Mouse (Mus musculus) E14TG2a.4 (cell line): Measurements from ENCODE around the gene Ndufa1.
A peak's percentile ranks its signal among the peaks of the same experiment; 100 is the strongest.
"Not testable (repeated sequence)": the region's sequence is repeated elsewhere in the genome, so short reads cannot be mapped to it uniquely, and the experiment has no call there.

ENCODE experiments used
- H3K27me3 ChIP-seq: 2 replicates; pipeline ENCODE4 v1.6.1; 2014; ENCODE audit warnings: low read length, control low read depth; ENCODE audit not compliant: insufficient read depth
- H3K36me3 ChIP-seq: 2 replicates; pipeline ENCODE4 v1.6.1; 2014; ENCODE audit warnings: low read length, control low read depth; ENCODE audit not compliant: insufficient read depth
- H3K4me1 ChIP-seq: replicated peaks from 2 replicates; pipeline ENCODE4 v1.6.1; 2014; ENCODE audit warnings: low read depth, low read length, control low read depth
- H3K4me3 ChIP-seq: replicated peaks from 2 replicates; pipeline ENCODE4 v1.5.1; 2014; ENCODE audit warnings: mild to moderate bottlenecking, low read length
- H3K9me3 ChIP-seq: 2 replicates; pipeline ENCODE4 v1.6.1; 2014; ENCODE audit warnings: low read length, control low read depth
- CTCF ChIP-seq: conservative IDR thresholded peaks from 2 replicates; pipeline ENCODE4 v1.5.1; 2014; ENCODE audit warnings: low read length
- NANOG ChIP-seq: IDR thresholded peaks from 2 replicates; pipeline ENCODE4 v1.6.1; 2014; ENCODE audit warnings: borderline replicate concordance, low read length, mixed read lengths
- POU5F1 ChIP-seq: IDR thresholded peaks from 2 replicates; pipeline ENCODE4 v1.6.1; 2014; ENCODE audit warnings: low read length, borderline replicate concordance

The Ndufa1 gene

GRCm38 (mm10) chrX:37191105-37191743 lies at the start of gene Ndufa1, which contains the start of gene Rnf113a1:
TSS of gene Ndufa1 (minus strand) at chrX:37191163.
TSS of gene Rnf113a1 (plus strand) at chrX:37191245.
- Histone ChIP-seq H3K36me3 (peaks cover 16% of the 10 kb centered on the region), H3K4me1 (peaks cover 6% of the 10 kb centered on the region; the same call in 1 of the 2 replicates), H3K9me3 (no peaks in the 10 kb centered on the region), H3K27me3 (no peaks in the 10 kb centered on the region), H3K4me3 (peak within 1 kb of the TSS; percentile 81)
- no peak for TF ChIP-seq CTCF
- no peak for TF ChIP-seq POU5F1

DNA sequence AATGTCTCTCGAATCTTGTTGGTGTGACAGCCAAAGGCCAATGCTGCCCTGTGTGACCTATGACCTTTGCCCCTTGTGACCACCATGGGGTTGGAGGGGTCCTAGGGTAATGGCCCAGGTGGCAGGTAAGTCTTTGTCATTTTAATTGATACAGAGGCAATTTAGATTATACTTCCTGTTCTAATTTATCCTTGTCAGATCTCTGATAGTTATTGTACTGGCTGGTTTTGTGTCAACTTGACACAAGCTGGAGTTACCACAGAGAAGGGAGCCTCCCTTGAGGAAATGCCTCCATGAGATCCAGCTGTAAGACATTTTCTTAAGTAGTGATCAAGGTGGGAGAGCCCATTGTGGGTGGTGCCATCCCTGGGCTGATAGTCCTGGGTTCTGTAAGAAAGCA lies 31.2 kb upstream of the Ndufa1 start, which contains the start of gene Rhox1:
TSS of gene Rhox1 (minus strand) at position 101 of the 400 bp plus-strand sequence.
- not testable (repeated sequence) for H3K4me3 ChIP-seq, H3K9me3 ChIP-seq, H3K36me3 ChIP-seq, H3K4me1 ChIP-seq, H3K27me3 ChIP-seq

- Histone ChIP-seq H3K9me3 (no peaks in the 10 kb centered on the region), H3K27me3 (peaks cover 17% of the 10 kb centered on the region), H3K4me3 (no peak within 1 kb of the TSS), H3K4me1 (no peaks in the 10 kb centered on the region), H3K36me3 (no peaks in the 10 kb centered on the region)
- no peak for TF ChIP-seq CTCF
- no peak for TF ChIP-seq POU5F1
- no peak for TF ChIP-seq NANOG
Observed at GRCm38 (mm10) chrX:37210941-37211340, 20.0 kb upstream of the Ndufa1 start, which contains the start of gene Gm9. TSS of gene Gm9 (minus strand) at chrX:37211041.

DNA sequence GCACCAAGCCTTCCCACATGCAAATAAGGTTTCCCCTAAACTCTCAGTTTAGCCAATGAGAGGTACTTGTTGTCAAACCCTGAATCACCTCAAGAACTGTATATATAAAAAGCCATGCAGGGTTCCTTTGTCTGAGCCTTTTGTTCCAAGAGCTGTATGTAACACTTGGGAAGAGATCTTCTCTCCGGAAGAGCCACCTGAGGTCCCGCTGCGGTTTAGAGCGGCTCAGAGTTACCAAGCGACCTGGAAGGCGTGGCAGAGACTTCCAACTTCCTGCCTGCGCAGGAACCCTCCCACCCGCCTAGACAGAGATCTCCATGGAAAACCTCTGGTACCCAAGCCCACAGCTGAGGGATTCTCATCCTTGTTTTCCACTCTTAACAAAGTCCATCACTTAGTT lies 7.7 kb upstream of the Ndufa1 start:
- H3K4me1 ChIP-seq: peaks cover 14% of the 10 kb centered on the region
- no peaks in the 10 kb centered on the region for H3K9me3 ChIP-seq
- H3K4me3 ChIP-seq: no peak overlapping the region
- H3K36me3 ChIP-seq: no peaks in the 10 kb centered on the region
- H3K27me3 ChIP-seq: no peaks in the 10 kb centered on the region
- no peak for TF ChIP-seq POU5F1
- TF ChIP-seq CTCF: no peak
- no peak for TF ChIP-seq NANOG

DNA sequence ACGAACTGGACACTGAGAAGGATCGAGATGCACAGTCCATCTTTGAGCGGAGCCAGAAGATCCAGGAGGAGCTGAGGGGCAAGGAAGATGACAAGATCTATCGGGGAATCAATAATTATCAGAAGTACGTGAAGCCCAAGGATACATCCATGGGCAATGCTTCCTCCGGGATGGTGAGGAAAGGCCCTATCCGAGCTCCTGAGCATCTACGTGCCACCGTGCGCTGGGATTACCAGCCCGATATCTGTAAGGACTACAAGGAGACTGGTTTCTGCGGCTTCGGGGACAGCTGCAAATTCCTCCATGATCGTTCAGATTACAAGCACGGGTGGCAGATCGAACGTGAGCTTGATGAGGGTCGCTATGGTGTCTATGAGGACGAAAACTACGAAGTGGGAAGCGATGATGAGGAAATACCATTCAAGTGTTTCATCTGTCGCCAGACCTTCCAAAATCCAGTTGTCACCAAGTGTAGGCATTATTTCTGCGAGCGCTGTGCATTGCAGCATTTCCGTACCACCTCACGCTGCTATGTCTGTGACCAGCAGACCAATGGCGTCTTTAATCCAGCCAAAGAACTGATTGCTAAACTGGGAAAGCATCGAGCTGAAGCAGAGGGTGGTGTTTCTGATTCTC lies 899 bp upstream of the Ndufa1 start:
- Histone ChIP-seq H3K4me1 (peaks cover 6% of the 10 kb centered on the region; the same call in 1 of the 2 replicates), H3K4me3 (peak overlapping the region; percentile 81), H3K27me3 (no peaks in the 10 kb centered on the region), H3K9me3 (no peaks in the 10 kb centered on the region), H3K36me3 (peaks cover 16% of the 10 kb centered on the region)
- no peak for TF ChIP-seq NANOG
- no peak for TF ChIP-seq POU5F1
- TF ChIP-seq CTCF: no peak

DNA sequence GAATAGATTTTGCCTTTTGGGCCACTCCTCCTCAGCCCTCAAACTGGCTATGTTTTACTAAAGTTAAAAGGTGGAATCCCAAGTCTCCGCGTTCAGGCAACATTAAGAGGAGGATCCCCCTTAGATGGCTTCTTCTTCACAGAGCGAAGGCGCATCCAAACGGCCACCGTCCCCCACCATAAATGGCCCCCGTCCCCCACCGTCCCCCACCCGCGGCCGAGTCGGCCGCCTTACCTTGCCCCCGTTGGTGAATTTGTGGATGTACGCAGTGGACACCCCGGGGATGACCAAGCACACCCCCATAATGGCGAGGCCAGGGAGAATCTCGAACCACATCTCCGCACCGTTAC lies 233 bp downstream of the Ndufa1 start:
- Histone ChIP-seq H3K27me3 (no peaks in the 10 kb centered on the region), H3K36me3 (peaks cover 16% of the 10 kb centered on the region), H3K4me3 (peak overlapping the region; percentile 81), H3K9me3 (no peaks in the 10 kb centered on the region), H3K4me1 (peaks cover 6% of the 10 kb centered on the region; the same call in 1 of the 2 replicates)
- TF ChIP-seq NANOG: no peak
- TF ChIP-seq POU5F1: no peak
- TF ChIP-seq CTCF: no peak

GRCm38 (mm10) chrX:37184401-37184800 lies 6.6 kb downstream of the Ndufa1 start:
- H3K27me3 ChIP-seq, H3K4me1 ChIP-seq, H3K4me3 ChIP-seq, H3K9me3 ChIP-seq: not testable (repeated sequence)
- peaks cover 16% of the 10 kb centered on the region for H3K36me3 ChIP-seq

GRCm38 (mm10) chrX:37168742-37169141 lies 22.2 kb downstream of the Ndufa1 start, which contains the start of gene Akap14:
TSS of gene Akap14 (minus strand) at chrX:37168842.
- H3K4me1 ChIP-seq: no peaks in the 10 kb centered on the region
- no peaks in the 10 kb centered on the region for H3K36me3 ChIP-seq
- peaks cover under 1% of the 10 kb centered on the region; the same call in 1 of the 2 replicates for H3K27me3 ChIP-seq
- no peak for TF ChIP-seq NANOG
- TF ChIP-seq CTCF: no peak
- no peak for TF ChIP-seq POU5F1
- H3K9me3 ChIP-seq: no peaks in the 10 kb centered on the region
- H3K4me3 ChIP-seq: no peak within 1 kb of the TSS

- 0 out of 2 replicates have a peak, but pooled peaks cover 4% of the 10 kb centered on the region for H3K4me1 ChIP-seq
- H3K36me3 ChIP-seq: no peaks in the 10 kb centered on the region
- no peaks in the 10 kb centered on the region for H3K9me3 ChIP-seq
- H3K4me3 ChIP-seq: no peak overlapping the region
- peaks cover 8% of the 10 kb centered on the region; the same call in 1 of the 2 replicates for H3K27me3 ChIP-seq
- no peak for TF ChIP-seq NANOG
- TF ChIP-seq POU5F1: no peak
- peak; percentile 56 for TF ChIP-seq CTCF
Observed at GRCm38 (mm10) chrX:37167085-37167484, 23.9 kb downstream of the Ndufa1 start.
